Comparison of ENCODE assay signal across 10 mouse cellular contexts in the genomic region with DNA sequence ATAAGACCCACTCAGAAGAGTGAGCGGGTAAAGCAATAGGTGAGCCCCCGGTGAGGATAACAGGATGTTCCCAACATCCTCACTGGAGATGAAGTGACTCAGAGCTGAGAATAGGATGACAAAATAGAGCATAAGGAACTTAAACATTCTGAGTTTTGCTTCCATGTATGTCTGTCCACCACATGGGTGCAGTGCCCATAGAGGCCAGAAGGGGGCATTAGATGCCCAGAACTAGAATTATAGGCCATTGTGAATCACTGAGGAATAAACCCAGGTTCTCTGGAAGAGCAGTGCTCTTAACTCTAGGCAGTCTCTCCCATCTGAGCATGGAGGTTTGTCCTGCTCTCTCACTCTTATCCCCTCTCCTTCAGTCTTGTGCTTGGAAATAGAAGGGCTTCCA. TPM values are rescaled to one million over a fixed set of nuclear protein-coding genes. Genes with fewer than 3 reads are reported as not detected.
A peak's percentile ranks its signal among the peaks of the same experiment; 100 is the strongest.
DNase-seq lines count a peak whose midpoint lies in the region; ATAC-seq and TF ChIP-seq lines count a peak whose summit lies in the region.
"Had no signal": no experiment of that assay in that cellular context is flagged by ENCODE, and none has a peak within 500 bp of the region (broad histone marks: within the 10 kb centered on the region; RNA-seq: fewer than 3 reads in every experiment).

No protein-coding gene starts in this region.

- H3K27ac ChIP-seq in lung, embryonic 14.5 days (ENCODE audit: low read depth), result no peak overlapping the region

- ATAC-seq in lung, embryonic 14.5 days (ENCODE audit: insufficient read depth), result no peak

- H3K4me3 ChIP-seq in lung, embryonic 14.5 days (ENCODE audit: low read depth, low read length), result no peak overlapping the region

- no peak overlapping the region for H3K9ac ChIP-seq in lung, embryonic 14.5 days

- H3K27me3 ChIP-seq in lung, embryonic 14.5 days (ENCODE audit: insufficient read depth, low read length), result no peaks in the 10 kb centered on the region

- peak; percentile 68 for TF ChIP-seq CTCF in lung, embryonic 14.5 days (IDR thresholded peaks at IDR 0.05; ENCODE audit: low read depth)

- no peaks in the 10 kb centered on the region for H3K4me1 ChIP-seq in lung, embryonic 14.5 days (ENCODE audit: insufficient read depth)

- 87% methylated on average over 2 of the region's 2 CpGs for WGBS in lung, embryonic 14.5 days

- no peak overlapping the region for H3K4me2 ChIP-seq in lung, embryonic 14.5 days

- peak; percentile 63 to 78 for DNase-seq in cerebellum, postnatal 14 days
- no peak for DNase-seq in cerebellum, postnatal 36 days
- DNase-seq in lung, embryonic 14.5 days, result peak; percentile 69
- DNase-seq in lung, adult 18-20 months, result no peak
- peak; percentile 27 for DNase-seq in embryo, embryonic 10 days (ENCODE audit: low spot score)
- DNase-seq in mesoderm, embryonic 11.5 days (ENCODE audit: low read depth, low spot score), result peak; percentile 44
- no peak for DNase-seq in layer of hippocampus, adult 8-10 months (ENCODE audit: low spot score in 2 of 2)
- no peak for DNase-seq in right cerebral cortex, adult 2 months (ENCODE audit: low spot score in 2 of 2)

- no peaks in the 10 kb centered on the region for H3K9me3 ChIP-seq in lung, embryonic 14.5 days (ENCODE audit: low read depth, low read length)

- no peaks in the 10 kb centered on the region for H3K36me3 ChIP-seq in lung, embryonic 14.5 days (ENCODE audit: insufficient read depth)

RNA-seq across cellular contexts. Expression of gene Fsd2, which starts 12.4 kb away (rescaled TPM):
- polyA plus RNA-seq in lung, embryonic 14.5 days (2014; fragmentation: Nextera tagmentation; extraction: Ambion mirVana), result 0.12 and 0.37 TPM in 2 replicates
- under 1 TPM; 0.27 to 0.33 (median 0.30) TPM for total RNA-seq in layer of hippocampus, adult 8-10 months (2022)

RNA-seq across cellular contexts. Expression of gene Whamm, which starts 16.7 kb away (rescaled TPM):
- polyA plus RNA-seq in lung, embryonic 14.5 days (2014; fragmentation: Nextera tagmentation; extraction: Ambion mirVana), result 8.0 and 9.3 TPM in 2 replicates
- 10 to 100 TPM; 20.6 to 23.8 (median 21.0) TPM for total RNA-seq in layer of hippocampus, adult 8-10 months (2022)

RNA-seq across cellular contexts. Expression of gene BC048679, which starts 56.3 kb away (rescaled TPM):
- polyA plus RNA-seq in lung, embryonic 14.5 days (2014; fragmentation: Nextera tagmentation; extraction: Ambion mirVana), result not detected in 2 replicates
- total RNA-seq in layer of hippocampus, adult 8-10 months (2022), result not detected
- total RNA-seq: hematopoietic stem cell, adult 5-6 weeks had no signal
- polyA plus RNA-seq: neural tube, embryonic 14.5 days had no signal

Comparison
In these comparisons a context has a peak if more than half of its experiments do, and no peak if none do; other contexts are left out.
1. DNase-seq: peak in cerebellum, postnatal 14 days (2 of 2), lung, embryonic 14.5 days (single experiment), embryo, embryonic 10 days (single experiment) and mesoderm, embryonic 11.5 days (single experiment); none in cerebellum, postnatal 36 days (0 of 2), lung, adult 18-20 months (0 of 2), layer of hippocampus, adult 8-10 months (0 of 2) and right cerebral cortex, adult 2 months (0 of 2).